Mouse (Mus musculus) MEL (cell line): Measurements from ENCODE around the gene Defb36. TPM values are rescaled to one million over a fixed set of nuclear protein-coding genes. Genes with fewer than 3 reads are reported as not detected.

Experiments used
- DNase-seq: peaks from one replicate; pipeline ENCODE4 v3.0.0; 2011; ENCODE audit warnings: low read depth, low spot score
- H3K27ac ChIP-seq: 2 replicates; pipeline ENCODE4 v1.5.1; 2012; ENCODE audit warnings: low read depth, mild to moderate bottlenecking, control low read depth, low read length, moderate library complexity; ENCODE audit not compliant: control insufficient read depth
- H3K27me3 ChIP-seq, 2 experiments: fragments of 150-350 bp in 1 of 2; sonication (generic) in 1 of 2; 2 replicates each; pipeline ENCODE4 v1.6.1; 2012; ENCODE audit warnings: low read length in 2 of 2, mild to moderate bottlenecking in 2 of 2, improper control_type of control experiment in 1 of 2, moderate library complexity in 1 of 2; ENCODE audit not compliant: insufficient read depth in 2 of 2, control insufficient read depth in 1 of 2
- H3K36me3 ChIP-seq, 2 experiments: 2 replicates each; pipeline ENCODE4 v1.6.1; 2012 to 2014; ENCODE audit warnings: low read length in 2 of 2, improper control_type of control experiment in 1 of 2, inconsistent platforms in 1 of 2, mild to moderate bottlenecking in 1 of 2; ENCODE audit not compliant: insufficient read depth in 2 of 2, control insufficient read depth in 1 of 2
- H3K4me1 ChIP-seq, 2 experiments: fragments of 150-350 bp in 1 of 2; sonication (generic) in 1 of 2; 2 replicates each; pipeline ENCODE4 v1.6.1; 2012; ENCODE audit warnings: low read length in 2 of 2, improper control_type of control experiment in 1 of 2, mild to moderate bottlenecking in 1 of 2; ENCODE audit not compliant: insufficient read depth in 2 of 2, control insufficient read depth in 1 of 2
- H3K4me3 ChIP-seq, 2 experiments: fragments of 150-350 bp in 1 of 2; sonication (generic) in 1 of 2; 2 replicates each; pipeline ENCODE4 v1.5.1; 2012; ENCODE audit warnings: low read depth in 2 of 2, low read length in 2 of 2, mild to moderate bottlenecking in 2 of 2, moderate library complexity in 2 of 2, control low read depth in 1 of 2, improper control_type of control experiment in 1 of 2; ENCODE audit not compliant: control insufficient read depth in 1 of 2, insufficient read depth in 1 of 2
- H3K79me2 ChIP-seq: 2 replicates; pipeline ENCODE4 v1.6.1; 2012; ENCODE audit warnings: mild to moderate bottlenecking, low read length, moderate library complexity; ENCODE audit not compliant: control insufficient read depth, poor library complexity, insufficient read depth
- H3K9ac ChIP-seq: 2 replicates; pipeline ENCODE4 v1.6.1; 2012; ENCODE audit warnings: low read depth, mild to moderate bottlenecking, control low read depth, low read length, moderate library complexity; ENCODE audit not compliant: control insufficient read depth, poor library complexity, severe bottlenecking
- H3K9me3 ChIP-seq: fragments of 150-350 bp; sonication (generic); replicated peaks from 2 replicates; pipeline ENCODE4 v1.6.1; 2012; ENCODE audit warnings: mild to moderate bottlenecking, low read length, improper control_type of control experiment, moderate library complexity; ENCODE audit not compliant: insufficient read depth
- CHD1 ChIP-seq: IDR thresholded peaks from 2 replicates; pipeline ENCODE4 v1.6.1; 2012; ENCODE audit warnings: low read depth, mild to moderate bottlenecking, inconsistent platforms, low read length, improper control_type of control experiment
- E2F4 ChIP-seq: IDR thresholded peaks from 2 replicates; pipeline ENCODE4 v1.6.1; 2011; ENCODE audit warnings: low read depth, low read length, improper control_type of control experiment, borderline replicate concordance
- EP300 ChIP-seq, 2 experiments: IDR thresholded peaks; 2 replicates each; pipeline ENCODE4 v1.6.1; 2011; ENCODE audit warnings: improper control_type of control experiment in 2 of 2, low read length in 2 of 2, low read depth in 1 of 2, mild to moderate bottlenecking in 1 of 2
- ETS1 ChIP-seq: IDR thresholded peaks from 2 replicates; pipeline ENCODE4 v1.6.1; 2012; ENCODE audit warnings: low read depth, mild to moderate bottlenecking, inconsistent platforms, low read length, improper control_type of control experiment, moderate library complexity
- GATA1 ChIP-seq: IDR thresholded peaks from 2 replicates; pipeline ENCODE4 v1.6.1; 2011; ENCODE audit warnings: low read depth, low read length, improper control_type of control experiment
- MEF2A ChIP-seq: IDR thresholded peaks from 2 replicates; pipeline ENCODE4 v1.6.1; 2014; ENCODE audit warnings: low read depth, mild to moderate bottlenecking, inconsistent platforms, low read length, improper control_type of control experiment; ENCODE audit not compliant: poor library complexity, insufficient replicate concordance, severe bottlenecking; ENCODE audit errors: extremely low read depth
- MYB ChIP-seq: IDR thresholded peaks from 2 replicates; pipeline ENCODE4 v1.6.1; 2011; ENCODE audit warnings: mild to moderate bottlenecking, low read depth, low read length, improper control_type of control experiment
- NELFE ChIP-seq: IDR thresholded peaks from 2 replicates; pipeline ENCODE4 v1.6.1; 2011; ENCODE audit warnings: low read depth, low read length, improper control_type of control experiment
- POLR2A ChIP-seq, 2 experiments: IDR thresholded peaks; 2 replicates each; pipeline ENCODE4 v1.6.1; 2011 to 2012; ENCODE audit warnings: low read length in 2 of 2, mild to moderate bottlenecking in 2 of 2, control low read depth in 1 of 2, improper control_type of control experiment in 1 of 2, low read depth in 1 of 2, moderate library complexity in 1 of 2; ENCODE audit not compliant: control insufficient read depth in 1 of 2, insufficient read depth in 1 of 2, poor library complexity in 1 of 2
- POLR2AphosphoS2 ChIP-seq: IDR thresholded peaks from 2 replicates; pipeline ENCODE4 v1.6.1; 2011; ENCODE audit warnings: low read length, improper control_type of control experiment
- POLR2AphosphoS5 ChIP-seq: IDR thresholded peaks from 2 replicates; pipeline ENCODE4 v1.6.1; 2012; ENCODE audit warnings: low read depth, borderline replicate concordance, mild to moderate bottlenecking, inconsistent platforms, low read length, moderate library complexity, mixed read lengths
- RCOR1 ChIP-seq: IDR thresholded peaks from 2 replicates; pipeline ENCODE4 v1.6.1; 2012; ENCODE audit warnings: low read depth, mild to moderate bottlenecking, inconsistent platforms, low read length, improper control_type of control experiment
- SMC3 ChIP-seq: IDR thresholded peaks from 2 replicates; pipeline ENCODE4 v1.6.1; 2011; ENCODE audit warnings: low read depth, low read length, improper control_type of control experiment
- ZC3H11A ChIP-seq: IDR thresholded peaks from 2 replicates; pipeline ENCODE4 v1.6.1; 2012; ENCODE audit warnings: low read depth, mild to moderate bottlenecking, inconsistent platforms, low read length, improper control_type of control experiment
- ZKSCAN1 ChIP-seq: IDR thresholded peaks from 2 replicates; pipeline ENCODE4 v1.6.1; 2012; ENCODE audit warnings: low read depth, mild to moderate bottlenecking, inconsistent platforms, low read length, improper control_type of control experiment, moderate library complexity
- polyA plus RNA-seq, 2 experiments: library from polyadenylated mRNA; stranded (reverse) in 1 of 2; unstranded in 1 of 2; fragments of >175 nt in 1 of 2; fragments of >200 nt in 1 of 2; gene quantifications; 2 replicates each; pipeline versions ENCODE4 v1.2.1 to v1.2.4; 2012; ENCODE audit warnings: low replicate concordance in 2 of 2, low read depth in 1 of 2; ENCODE audit not compliant: insufficient read length in 2 of 2, insufficient read depth in 1 of 2, missing spikeins in 1 of 2
- total RNA-seq: library from RNA; depleted of rRNA; stranded (reverse); fragments of 300-350 nt; gene quantifications from 2 replicates; pipeline ENCODE4 v1.2.3, GENCODE M21; 2012

Gene Defb36
- total and polyA plus RNA-seq, 3 experiments, result not detected

GRCm38 (mm10) chr2:152639406-152640113 is 35.4 kb downstream of the Defb36 start:
- Histone ChIP-seq H3K36me3 (no peaks in the 10 kb centered on the region), H3K4me1 (no peaks in the 10 kb centered on the region), H3K4me3 (no peak overlapping the region), H3K9ac (no peak overlapping the region), H3K27ac (no peak overlapping the region), H3K79me2 (no peaks in the 10 kb centered on the region), H3K27me3 (peaks cover 2% of the 10 kb centered on the region in 2 experiments; a peak in 3 of 4 replicates), H3K9me3 (no peaks in the 10 kb centered on the region)
- TF ChIP-seq MYB, result no peak
- no peak for DNase-seq

- no peak for DNase-seq
- Histone ChIP-seq H3K27me3 (peaks cover 0 to 5% of the 10 kb centered on the region in 2 experiments; a peak in 1 of 4 replicates), H3K4me1 (peaks cover 0 to 13% of the 10 kb centered on the region in 2 experiments; a peak in 2 of 4 replicates), H3K36me3 (no peaks in the 10 kb centered on the region), H3K4me3 (no peak overlapping the region), H3K9me3 (no peaks in the 10 kb centered on the region), H3K9ac (no peak overlapping the region), H3K79me2 (no peaks in the 10 kb centered on the region), H3K27ac (no peak overlapping the region)
- TF ChIP-seq NELFE (no peak), GATA1 (no peak), CHD1 (no peak), RCOR1 (no peak), POLR2AphosphoS5 (no peak), POLR2A (IDR thresholded peaks at IDR 0.05; ENCODE audit: control insufficient read depth in 1 of 2, insufficient read depth in 1 of 2, low read depth in 1 of 2, low read length in 2 of 2, poor library complexity in 1 of 2) (no peak), MEF2A (no peak), ZKSCAN1 (no peak), E2F4 (no peak), ZC3H11A (no peak), EP300 (IDR thresholded peaks at IDR 0.05; ENCODE audit: low read depth in 1 of 2, low read length in 2 of 2) (no peak), ETS1 (no peak), SMC3 (no peak), POLR2AphosphoS2 (no peak), MYB (no peak)
Observed at GRCm38 (mm10) chr2:152652901-152653620, 48.9 kb downstream of the Defb36 start.
